Mouse (Mus musculus): Measurements from ENCODE around the gene Abhd2. TPM values are rescaled to one million over a fixed set of nuclear protein-coding genes. Genes with fewer than 3 reads are reported as not detected.
A peak's percentile ranks its signal among the peaks of the same experiment; 100 is the strongest.

Abhd2 gene
- polyA plus RNA-seq, 1 experiment from 2014 or later, result 4.2 TPM

DNA sequence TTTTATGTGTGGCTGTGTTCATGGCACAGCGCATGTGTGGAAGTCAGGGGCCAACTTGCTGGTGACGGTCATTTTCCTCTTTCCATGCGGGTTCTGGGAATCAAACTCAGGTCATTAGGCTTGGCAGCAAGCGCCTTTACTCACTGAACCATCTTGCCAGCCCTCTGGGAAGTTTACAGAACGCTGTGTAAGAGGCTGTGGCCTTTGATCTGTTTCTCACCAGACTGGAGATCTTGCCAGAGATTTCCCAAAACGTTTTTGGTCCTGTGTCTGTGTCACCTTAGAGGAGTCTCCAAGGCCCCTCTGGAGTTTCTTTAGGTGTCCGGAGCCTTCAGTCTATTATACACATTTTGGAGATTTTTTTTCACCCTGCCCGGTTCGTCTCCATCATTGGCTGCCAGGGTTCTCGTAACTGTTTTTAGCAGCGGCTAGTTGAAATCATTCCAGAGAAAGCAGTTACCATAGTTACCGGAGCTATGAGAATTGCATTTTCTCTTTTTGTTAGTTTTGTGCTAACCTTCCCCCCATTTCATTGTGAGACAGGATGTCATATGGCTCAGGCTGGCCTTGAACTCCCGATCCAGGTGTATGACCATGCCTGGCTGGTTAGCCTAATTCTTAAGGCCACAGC, 22.3 kb downstream of the Abhd2 start:
- WGBS, result 76% methylated on average over 13 of the region's 13 CpGs
- Histone ChIP-seq H3K9me3 (replicated peaks) (no peaks in the 10 kb centered on the region), H3K4me3 (no peak overlapping the region), H3K36me3 (peaks cover 16% of the 10 kb centered on the region; the same call in 1 of the 2 replicates), H3K27me3 (no peaks in the 10 kb centered on the region), H3K4me1 (replicated peaks) (peaks cover 10% of the 10 kb centered on the region; the same call in 1 of the 2 replicates), H3K4me2 (no peak overlapping the region), H3K27ac (no peak overlapping the region), H3K9ac (no peak overlapping the region)
- no peak for ATAC-seq (replicated peaks; ENCODE audit: insufficient number of reproducible peaks, insufficient read depth, low FRiP score, low read depth)

GRCm38 (mm10) chr7:79298681-79299080, 25.7 kb downstream of the Abhd2 start:
- WGBS, result 62% methylated on average over 1 of the region's 1 CpGs
- no peaks in the 10 kb centered on the region for H3K27me3 ChIP-seq
- H3K4me3 ChIP-seq, result no peak overlapping the region
- ATAC-seq (replicated peaks; ENCODE audit: insufficient number of reproducible peaks, insufficient read depth, low FRiP score, low read depth), result no peak
- peaks cover 16% of the 10 kb centered on the region; the same call in 1 of the 2 replicates for H3K36me3 ChIP-seq
- H3K9ac ChIP-seq, result no peak overlapping the region
- H3K4me1 ChIP-seq (replicated peaks), result peaks cover 18% of the 10 kb centered on the region
- H3K4me2 ChIP-seq, result no peak overlapping the region
- no peaks in the 10 kb centered on the region for H3K9me3 ChIP-seq (replicated peaks)
- no peak overlapping the region for H3K27ac ChIP-seq

DNA sequence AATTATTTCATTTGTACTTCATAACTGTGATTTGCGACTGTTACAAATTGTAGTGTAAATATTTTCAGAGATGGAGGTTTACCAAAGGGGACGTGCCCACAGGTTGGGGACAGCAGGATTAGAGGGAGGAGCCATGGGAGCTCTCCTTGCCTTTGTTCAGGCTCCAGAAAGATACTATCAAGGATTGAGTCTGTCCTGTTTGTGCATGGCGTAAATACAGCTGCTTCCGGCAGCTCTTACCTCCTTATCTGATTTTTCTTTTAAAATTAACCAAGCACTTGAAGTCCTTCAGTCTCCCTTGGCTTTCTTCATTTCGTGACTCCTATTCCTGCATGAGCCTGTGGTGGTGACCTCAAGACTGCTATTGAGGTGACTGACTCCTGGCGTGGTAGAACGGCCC, 26.5 kb downstream of the Abhd2 start:
- H3K27me3 ChIP-seq, result no peaks in the 10 kb centered on the region
- 69% methylated on average over 7 of the region's 7 CpGs for WGBS
- no peak overlapping the region for H3K9ac ChIP-seq
- H3K4me2 ChIP-seq, result no peak overlapping the region
- ATAC-seq (replicated peaks; ENCODE audit: insufficient number of reproducible peaks, insufficient read depth, low FRiP score, low read depth), result no peak
- no peak overlapping the region for H3K27ac ChIP-seq
- H3K9me3 ChIP-seq (replicated peaks), result no peaks in the 10 kb centered on the region
- H3K4me3 ChIP-seq, result no peak overlapping the region
- H3K36me3 ChIP-seq, result peaks cover 16% of the 10 kb centered on the region; the same call in 1 of the 2 replicates
- peaks cover 18% of the 10 kb centered on the region for H3K4me1 ChIP-seq (replicated peaks)

DNA sequence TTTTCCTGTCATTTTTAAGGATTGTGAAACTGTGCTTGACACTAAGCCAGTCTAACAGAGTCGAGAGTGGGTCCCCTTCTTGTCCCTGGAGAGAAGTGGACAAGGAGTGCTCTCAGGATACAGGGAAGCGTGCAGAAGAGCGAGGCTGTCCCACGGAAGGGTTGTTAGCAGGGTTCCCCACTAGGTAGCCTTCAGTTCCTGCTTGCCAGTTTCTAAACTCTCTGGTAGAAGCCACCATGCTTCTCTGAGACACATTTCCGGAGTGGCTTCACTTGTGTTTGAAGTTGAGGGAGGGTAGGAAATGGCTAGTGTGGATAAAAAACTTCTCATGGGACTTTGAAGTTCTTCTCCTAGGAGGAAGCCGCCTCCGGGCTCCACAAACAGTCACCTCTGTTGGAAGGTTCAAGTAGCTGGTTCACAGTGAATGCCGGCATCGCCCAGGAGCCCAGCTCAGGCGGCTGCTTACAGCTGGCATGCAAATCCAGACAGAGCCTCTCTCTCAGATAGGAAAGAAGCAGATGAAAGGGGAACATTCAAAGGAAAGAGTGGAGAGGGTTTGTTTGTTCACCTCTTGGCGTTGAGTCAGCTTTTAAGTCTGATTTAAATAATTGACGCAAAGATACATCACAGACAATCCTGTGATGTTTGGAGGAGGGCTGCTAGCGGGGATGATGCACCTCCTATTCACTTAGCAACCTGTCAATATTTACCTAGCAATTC, 27.6 kb downstream of the Abhd2 start:
- Histone ChIP-seq H3K4me2 (no peak overlapping the region), H3K9me3 (replicated peaks) (no peaks in the 10 kb centered on the region), H3K27ac (no peak overlapping the region), H3K9ac (no peak overlapping the region), H3K27me3 (no peaks in the 10 kb centered on the region), H3K4me1 (replicated peaks) (peaks cover 18% of the 10 kb centered on the region), H3K4me3 (no peak overlapping the region), H3K36me3 (peaks cover 16% of the 10 kb centered on the region; the same call in 1 of the 2 replicates)
- no peak for ATAC-seq (replicated peaks; ENCODE audit: insufficient number of reproducible peaks, insufficient read depth, low FRiP score, low read depth)
- 37% methylated on average over 13 of the region's 13 CpGs for WGBS

DNA sequence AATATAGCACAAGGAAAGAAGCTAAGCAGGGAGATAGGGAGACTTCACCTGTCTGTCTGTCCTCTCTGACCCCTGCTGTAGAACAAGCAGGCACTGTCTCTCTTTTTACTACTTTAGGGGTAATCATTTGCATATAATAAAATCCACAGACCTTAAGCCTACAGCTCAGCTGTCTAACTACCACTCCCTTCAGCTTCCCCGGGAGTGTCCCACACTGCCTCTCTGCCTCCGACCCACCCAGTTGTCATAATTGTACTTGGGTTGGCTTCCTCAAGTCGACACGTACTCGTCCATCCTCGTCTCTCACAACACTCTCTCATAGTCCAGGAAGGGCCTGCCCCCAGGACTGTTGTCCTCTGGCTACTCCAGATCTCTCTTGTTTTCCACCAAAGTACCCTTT, 29.1 kb downstream of the Abhd2 start:
- Histone ChIP-seq H3K4me3 (no peak overlapping the region), H3K36me3 (peaks cover 13% of the 10 kb centered on the region; the same call in 1 of the 2 replicates), H3K9me3 (replicated peaks) (no peaks in the 10 kb centered on the region), H3K27me3 (no peaks in the 10 kb centered on the region), H3K9ac (no peak overlapping the region), H3K4me1 (replicated peaks) (peaks cover 18% of the 10 kb centered on the region), H3K4me2 (no peak overlapping the region), H3K27ac (no peak overlapping the region)
- no peak for ATAC-seq (replicated peaks; ENCODE audit: insufficient number of reproducible peaks, insufficient read depth, low FRiP score, low read depth)
- 75% methylated on average over 6 of the region's 6 CpGs for WGBS

DNA sequence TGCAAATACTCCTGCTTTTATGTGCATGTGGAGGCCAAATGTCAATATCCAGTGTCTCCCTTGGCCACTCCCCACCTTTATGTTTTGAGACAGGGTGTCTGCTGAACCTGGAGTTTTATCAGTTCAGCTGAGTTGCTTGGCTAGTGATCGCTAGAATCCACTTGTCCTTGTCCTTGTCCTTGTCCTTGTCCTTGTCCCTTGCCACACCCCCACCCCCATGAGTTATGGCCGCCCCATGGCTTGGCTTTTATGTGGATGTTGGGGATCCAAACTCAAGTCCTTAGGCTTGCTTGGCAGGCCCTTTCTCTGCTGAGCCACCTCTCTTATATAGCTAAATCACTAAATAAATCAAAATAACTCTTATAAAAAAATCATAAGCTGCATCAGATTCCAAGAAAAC, 29.6 kb downstream of the Abhd2 start:
- H3K9ac ChIP-seq, result no peak overlapping the region
- no peaks in the 10 kb centered on the region for H3K27me3 ChIP-seq
- no peak for ATAC-seq (replicated peaks; ENCODE audit: insufficient number of reproducible peaks, insufficient read depth, low FRiP score, low read depth)
- H3K4me2 ChIP-seq, result no peak overlapping the region
- peaks cover 18% of the 10 kb centered on the region for H3K4me1 ChIP-seq (replicated peaks)
- H3K27ac ChIP-seq, result no peak overlapping the region
- H3K36me3 ChIP-seq, result peaks cover 9% of the 10 kb centered on the region; the same call in 1 of the 2 replicates
- WGBS, result 72% methylated on average over 2 of the region's 2 CpGs
- H3K4me3 ChIP-seq, result no peak overlapping the region
- H3K9me3 ChIP-seq (replicated peaks), result no peaks in the 10 kb centered on the region

GRCm38 (mm10) chr7:79303183-79303761, 30.3 kb downstream of the Abhd2 start:
- Histone ChIP-seq H3K9ac (no peak overlapping the region), H3K36me3 (0 out of 2 replicates have a peak, but pooled peaks cover 3% of the 10 kb centered on the region), H3K4me3 (no peak overlapping the region), H3K4me1 (replicated peaks) (peaks cover 18% of the 10 kb centered on the region), H3K27ac (no peak overlapping the region), H3K27me3 (no peaks in the 10 kb centered on the region), H3K9me3 (replicated peaks) (no peaks in the 10 kb centered on the region), H3K4me2 (no peak overlapping the region)
- ATAC-seq (replicated peaks; ENCODE audit: insufficient number of reproducible peaks, insufficient read depth, low FRiP score, low read depth), result no peak
- 82% methylated on average over 6 of the region's 6 CpGs for WGBS

DNA sequence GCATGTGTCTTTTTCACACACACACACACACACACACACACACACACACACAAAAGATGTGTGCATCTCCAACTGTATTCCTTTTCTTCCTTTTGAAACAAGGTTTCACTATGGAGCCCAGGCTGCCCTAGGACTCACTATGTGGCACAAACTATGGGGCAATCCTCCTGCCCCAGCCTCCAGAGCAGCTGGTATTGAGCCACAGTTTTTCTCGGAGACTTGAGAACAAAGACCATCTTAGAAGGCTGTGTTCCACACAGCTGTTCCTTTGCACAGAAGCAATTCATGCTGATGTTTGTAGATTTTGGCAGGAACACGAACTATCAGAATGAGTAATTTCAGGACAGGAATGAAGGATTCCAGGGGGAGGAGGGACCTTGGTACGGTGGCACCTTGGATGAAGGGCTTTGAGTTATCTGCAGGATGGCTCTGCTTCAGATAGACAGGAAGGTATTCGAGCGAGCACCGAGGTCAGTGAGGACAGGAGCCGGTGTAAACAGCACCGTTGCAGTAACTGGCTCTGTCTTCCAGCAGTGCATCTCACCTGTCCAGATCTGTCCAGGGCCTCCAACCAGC, 35.5 kb downstream of the Abhd2 start:
- no peaks in the 10 kb centered on the region for H3K9me3 ChIP-seq (replicated peaks)
- no peak for ATAC-seq (replicated peaks; ENCODE audit: insufficient number of reproducible peaks, insufficient read depth, low FRiP score, low read depth)
- H3K4me1 ChIP-seq (replicated peaks), result peaks cover 19% of the 10 kb centered on the region
- no peak overlapping the region for H3K4me3 ChIP-seq
- H3K27me3 ChIP-seq, result no peaks in the 10 kb centered on the region
- H3K4me2 ChIP-seq, result no peak overlapping the region
- H3K27ac ChIP-seq, result no peak overlapping the region
- H3K9ac ChIP-seq, result no peak overlapping the region
- H3K36me3 ChIP-seq, result no peaks in the 10 kb centered on the region
- 58% methylated on average over 8 of the region's 8 CpGs for WGBS

DNA sequence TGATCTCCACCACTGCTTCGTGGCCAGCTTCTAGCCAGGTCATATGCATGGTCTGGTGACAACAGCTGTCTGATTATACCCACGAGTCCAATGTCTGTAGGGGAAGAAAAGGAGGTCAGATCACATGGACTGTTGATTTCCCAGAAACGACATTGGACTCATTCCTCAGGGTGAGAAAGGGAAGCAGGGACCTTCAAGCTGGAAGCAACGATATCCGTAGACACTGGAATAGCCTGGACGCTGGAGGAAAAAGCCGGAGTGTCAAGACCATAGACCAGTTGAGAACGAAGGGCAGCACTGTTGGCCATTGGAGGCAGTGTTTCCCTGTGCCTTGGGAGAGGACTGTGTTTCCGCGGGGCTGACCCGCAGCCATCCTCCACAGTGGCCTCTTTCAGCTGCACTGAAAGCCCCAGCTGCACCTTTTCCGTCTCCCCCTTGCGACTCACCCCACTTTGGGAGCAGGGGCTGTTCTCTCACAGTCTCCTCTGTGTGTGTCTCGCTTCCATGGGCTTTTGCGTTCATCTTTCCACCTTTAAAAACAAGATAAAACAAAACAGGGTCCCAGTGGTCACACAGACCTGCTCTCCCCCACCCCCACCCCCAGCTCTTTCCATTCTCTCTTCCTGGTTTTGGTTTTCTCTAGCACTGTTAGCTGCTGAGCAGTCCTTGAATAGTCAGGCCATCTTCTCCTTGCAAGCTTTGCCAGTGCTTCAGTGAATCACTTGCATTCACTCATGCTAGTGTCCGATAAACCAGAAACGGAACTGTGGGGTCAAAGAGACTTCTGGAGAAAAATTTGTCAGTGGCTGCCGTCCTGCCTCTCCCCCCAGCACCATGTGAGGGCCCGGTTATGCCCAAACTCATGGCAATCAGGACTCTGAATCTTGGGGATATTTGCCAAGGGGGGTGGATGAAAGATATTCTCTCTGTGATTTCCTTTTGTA, 36.5 kb downstream of the Abhd2 start:
- Histone ChIP-seq H3K9ac (no peak overlapping the region), H3K4me2 (no peak overlapping the region), H3K36me3 (no peaks in the 10 kb centered on the region), H3K9me3 (replicated peaks) (no peaks in the 10 kb centered on the region), H3K27ac (no peak overlapping the region), H3K4me1 (replicated peaks) (peaks cover 23% of the 10 kb centered on the region), H3K27me3 (no peaks in the 10 kb centered on the region), H3K4me3 (no peak overlapping the region)
- peak; percentile 61; the same call in 1 of the 2 replicates for ATAC-seq (replicated peaks; ENCODE audit: insufficient number of reproducible peaks, insufficient read depth, low FRiP score, low read depth)
- 41% methylated on average over 19 of the region's 19 CpGs for WGBS

- H3K9ac ChIP-seq, result no peak overlapping the region
- H3K9me3 ChIP-seq (replicated peaks), result no peaks in the 10 kb centered on the region
- H3K4me1 ChIP-seq (replicated peaks), result peaks cover 23% of the 10 kb centered on the region
- no peaks in the 10 kb centered on the region for H3K36me3 ChIP-seq
- H3K4me3 ChIP-seq, result no peak overlapping the region
- 73% methylated on average over 1 of the region's 1 CpGs for WGBS
- no peaks in the 10 kb centered on the region for H3K27me3 ChIP-seq
- no peak for ATAC-seq (replicated peaks; ENCODE audit: insufficient number of reproducible peaks, insufficient read depth, low FRiP score, low read depth)
- no peak overlapping the region for H3K27ac ChIP-seq
- H3K4me2 ChIP-seq, result no peak overlapping the region
These were observed 37.2 kb downstream of the Abhd2 start for GRCm38 (mm10) chr7:79310191-79310555.

Measured in heart, embryonic 15.5 days (tissue).